Mouse (Mus musculus) hindbrain, embryonic 12.5 days (tissue): ENCODE measurements around the gene Ssr3. TPM values are rescaled to one million over a fixed set of nuclear protein-coding genes. Genes with fewer than 3 reads are reported as not detected.

Experiments
- ATAC-seq: fragments of 200-750 bp; cut with Nextera tagmentation; 2 replicates; pipeline ENCODE4 v1.8.0; 2017; ENCODE audit warnings: moderate TSS enrichment; ENCODE audit not compliant: low FRiP score
- H3K27ac ChIP-seq: fragments of 300-500 bp; sonication (generic); 2 replicates; pipeline ENCODE4 v1.5.1; 2016; ENCODE audit warnings: mild to moderate bottlenecking
- H3K27me3 ChIP-seq: fragments of 300-500 bp; sonication (generic); 2 replicates; pipeline ENCODE4 v1.6.1; 2016; ENCODE audit warnings: mild to moderate bottlenecking
- H3K36me3 ChIP-seq: fragments of 300-500 bp; sonication (generic); 2 replicates; pipeline ENCODE4 v1.6.1; 2016; ENCODE audit warnings: mild to moderate bottlenecking
- H3K4me1 ChIP-seq: fragments of 300-500 bp; sonication (generic); 2 replicates; pipeline ENCODE4 v1.6.1; 2016
- H3K4me2 ChIP-seq: fragments of 300-500 bp; sonication (generic); replicated peaks from 2 replicates; pipeline ENCODE4 v1.6.1; 2016; ENCODE audit warnings: mild to moderate bottlenecking
- H3K4me3 ChIP-seq: fragments of 300-500 bp; sonication (generic); 2 replicates; pipeline ENCODE4 v1.5.1; 2016; ENCODE audit warnings: mild to moderate bottlenecking
- H3K9ac ChIP-seq: fragments of 300-500 bp; sonication (generic); 2 replicates; pipeline ENCODE4 v1.6.1; 2016; ENCODE audit warnings: mild to moderate bottlenecking, moderate library complexity
- H3K9me3 ChIP-seq: fragments of 300-500 bp; sonication (generic); replicated peaks from 2 replicates; pipeline ENCODE4 v1.6.1; 2016; ENCODE audit warnings: mild to moderate bottlenecking
- WGBS: fragments of 180-500 bp; shearing (Covaris S2); methylation state at CpG from one replicate; pipeline ENCODE4 v1.1.7; 2016; 5-methylcytosine and 5-hydroxymethylcytosine counted together
- polyA plus RNA-seq: library from polyadenylated mRNA; unstranded; fragments of >200 nt; fragmentation: Nextera tagmentation; extraction: Ambion mirVana; gene quantifications from 2 replicates; pipeline ENCODE4 v1.2.1, GENCODE M21; 2016

The Ssr3 gene
- polyA plus RNA-seq, 1 experiment from 2014 or later: 211 TPM

DNA sequence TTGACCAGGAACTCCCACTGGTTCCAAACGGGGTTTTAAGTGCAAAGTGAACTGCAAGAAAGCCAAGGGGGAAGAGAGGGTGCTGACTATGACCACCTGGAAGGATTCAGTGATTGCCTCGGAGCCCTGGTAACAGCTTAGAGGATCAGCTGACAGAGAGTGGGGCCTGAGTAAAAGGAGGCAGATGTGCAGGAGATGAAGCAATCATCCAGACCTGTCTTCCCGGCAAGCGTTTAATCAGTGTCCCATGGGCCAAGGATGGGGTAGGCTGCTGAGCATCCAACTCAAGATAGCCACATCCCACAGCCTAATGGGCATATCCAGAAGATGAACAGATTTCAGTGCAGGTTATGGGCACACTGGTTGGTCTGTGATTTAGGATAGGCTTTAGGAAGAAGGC lies 24.5 kb downstream of the Ssr3 start:
- 62% methylated on average over 4 of the region's 4 CpGs for WGBS
- no peaks in the 10 kb centered on the region for H3K27me3 ChIP-seq
- no peak overlapping the region for H3K4me3 ChIP-seq
- no peak overlapping the region for H3K27ac ChIP-seq
- peaks cover 22% of the 10 kb centered on the region for H3K36me3 ChIP-seq
- H3K9me3 ChIP-seq: no peaks in the 10 kb centered on the region
- H3K4me1 ChIP-seq: 0 out of 2 replicates have a peak, but pooled peaks cover 3% of the 10 kb centered on the region
- no peak overlapping the region for H3K4me2 ChIP-seq
- no peak overlapping the region for H3K9ac ChIP-seq
- peak; percentile 58; the same call in 1 of the 2 replicates for ATAC-seq

DNA sequence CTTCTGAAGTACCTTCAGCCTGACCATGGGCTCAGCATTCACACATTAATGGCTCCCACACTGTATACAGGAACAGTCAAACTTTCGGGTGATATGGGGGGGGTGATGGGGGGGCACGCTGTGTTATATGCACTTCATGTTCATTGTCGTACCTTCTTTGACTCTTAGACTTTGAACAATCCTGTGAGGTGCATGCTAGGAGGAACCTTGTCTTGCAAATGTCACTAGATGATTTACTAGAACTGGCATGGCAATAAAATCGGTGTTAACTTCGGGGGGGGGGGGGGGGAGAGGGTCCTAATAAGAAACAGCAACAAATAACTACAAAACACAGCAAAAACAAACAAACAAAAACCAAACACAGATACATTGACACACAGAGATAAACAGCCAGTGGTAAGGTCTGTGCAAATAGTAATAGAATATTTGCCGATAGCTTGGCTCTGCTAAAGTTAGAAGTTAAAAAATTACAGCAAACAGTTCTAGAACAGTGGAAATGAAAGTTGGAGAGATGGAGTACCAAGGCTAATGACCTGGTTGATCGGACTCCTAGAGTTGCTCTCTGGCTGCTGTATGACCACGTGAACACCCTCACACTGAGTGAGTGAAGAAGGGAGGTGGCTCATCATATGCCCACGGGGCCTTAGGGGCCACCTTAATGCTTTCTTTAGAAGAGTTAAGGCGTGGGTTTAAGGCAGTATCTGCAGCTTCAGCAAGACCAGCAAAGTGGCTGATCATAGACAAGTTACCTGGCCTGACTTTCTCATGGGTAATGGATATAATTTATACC lies 26.3 kb downstream of the Ssr3 start:
- Histone ChIP-seq H3K27me3 (no peaks in the 10 kb centered on the region), H3K4me3 (no peak overlapping the region), H3K4me2 (no peak overlapping the region), H3K27ac (no peak overlapping the region), H3K36me3 (peaks cover 8% of the 10 kb centered on the region), H3K9ac (no peak overlapping the region), H3K4me1 (0 out of 2 replicates have a peak, but pooled peaks cover 3% of the 10 kb centered on the region), H3K9me3 (no peaks in the 10 kb centered on the region)
- 90% methylated on average over 10 of the region's 10 CpGs for WGBS
- no peak for ATAC-seq

DNA sequence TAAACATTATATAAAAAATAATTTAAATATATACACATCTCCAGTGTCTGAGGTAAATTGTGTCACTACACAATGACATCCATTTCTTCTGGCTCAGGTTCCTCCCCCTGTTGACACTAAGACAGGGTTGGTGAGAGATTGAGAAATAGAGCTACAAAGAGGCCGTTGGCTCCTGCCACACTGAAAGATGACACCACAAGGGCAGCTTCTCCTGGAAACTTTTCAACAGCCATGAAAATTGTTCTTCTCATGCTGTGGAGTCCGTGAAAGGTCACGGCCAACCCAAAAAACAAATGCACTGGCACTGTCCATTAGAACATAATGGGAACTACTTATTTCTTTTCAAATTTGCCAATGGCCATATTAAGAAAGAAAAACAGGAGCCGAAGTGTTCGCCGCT lies 27.2 kb downstream of the Ssr3 start:
- no peaks in the 10 kb centered on the region for H3K9me3 ChIP-seq
- no peak overlapping the region for H3K4me3 ChIP-seq
- H3K4me2 ChIP-seq: no peak overlapping the region
- 0 out of 2 replicates have a peak, but pooled peaks cover 3% of the 10 kb centered on the region for H3K4me1 ChIP-seq
- ATAC-seq: no peak
- 60% methylated on average over 6 of the region's 6 CpGs for WGBS
- H3K27ac ChIP-seq: no peak overlapping the region
- H3K9ac ChIP-seq: no peak overlapping the region
- peaks cover 5% of the 10 kb centered on the region; the same call in 1 of the 2 replicates for H3K36me3 ChIP-seq
- H3K27me3 ChIP-seq: no peaks in the 10 kb centered on the region

DNA sequence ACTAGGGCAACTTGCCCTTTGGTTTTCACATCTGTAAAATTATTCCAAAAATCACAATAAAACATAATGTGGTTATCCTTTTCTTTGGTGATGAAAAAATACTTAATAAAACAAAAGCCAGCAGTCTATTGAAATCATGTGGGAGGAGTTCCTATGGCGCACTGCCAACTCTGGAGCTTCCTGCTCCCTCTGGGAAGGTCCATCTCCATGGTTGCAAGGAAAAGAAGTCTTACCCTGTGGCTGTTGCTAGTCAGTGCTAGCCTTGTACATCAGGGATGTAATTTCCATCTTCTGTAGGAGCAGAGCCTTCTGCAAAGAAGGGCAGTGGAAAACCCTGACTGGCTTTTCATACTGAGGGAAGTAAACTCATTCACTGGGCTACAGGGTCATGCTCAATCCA lies 29.0 kb downstream of the Ssr3 start:
- H3K9me3 ChIP-seq: no peaks in the 10 kb centered on the region
- H3K9ac ChIP-seq: no peak overlapping the region
- no peak overlapping the region for H3K27ac ChIP-seq
- 84% methylated on average over 1 of the region's 1 CpGs for WGBS
- no peak for ATAC-seq
- H3K27me3 ChIP-seq: no peaks in the 10 kb centered on the region
- no peak overlapping the region for H3K4me2 ChIP-seq
- no peaks in the 10 kb centered on the region for H3K36me3 ChIP-seq
- H3K4me1 ChIP-seq: 0 out of 2 replicates have a peak, but pooled peaks cover 3% of the 10 kb centered on the region
- no peak overlapping the region for H3K4me3 ChIP-seq

DNA sequence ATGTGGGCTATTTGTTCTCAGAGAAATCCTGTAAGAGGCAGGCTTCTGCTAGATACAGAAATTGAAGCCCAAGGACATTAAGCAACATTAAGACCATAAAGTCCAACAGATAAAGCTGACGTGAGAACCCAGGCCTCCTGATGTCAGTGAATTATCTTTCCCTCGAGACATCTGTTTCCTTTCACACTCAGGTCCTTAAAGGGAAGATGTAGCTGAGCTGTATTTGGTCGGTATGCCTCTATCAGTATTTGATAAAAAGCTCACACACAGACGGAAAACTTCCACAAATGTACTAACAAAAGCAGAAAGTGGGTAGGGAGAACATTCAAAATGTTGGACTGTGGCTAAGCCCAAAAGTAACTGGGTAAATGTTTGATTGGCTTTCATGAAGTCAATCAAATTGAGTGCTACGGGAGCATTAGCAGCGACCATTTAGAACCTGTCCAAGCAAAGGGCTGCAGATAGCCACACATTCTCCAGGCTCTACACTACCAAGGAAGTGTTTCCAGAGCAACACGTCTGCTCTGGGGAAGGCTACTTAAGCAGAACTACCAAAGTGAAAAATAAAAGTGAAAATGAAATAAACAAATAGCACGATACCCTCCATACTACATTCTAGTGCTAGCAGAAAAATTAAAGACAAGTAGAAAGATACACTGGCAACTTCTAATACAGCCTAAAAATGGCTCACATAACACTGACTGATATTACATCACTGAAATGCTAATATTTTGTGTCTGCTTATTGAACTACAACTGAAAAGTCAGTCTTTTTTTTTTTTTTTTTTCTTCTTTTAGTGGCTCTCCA lies 32.1 kb downstream of the Ssr3 start:
- WGBS: 82% methylated on average over 8 of the region's 8 CpGs
- ATAC-seq: no peak
- Histone ChIP-seq H3K27me3 (no peaks in the 10 kb centered on the region; the same call in 1 of the 2 replicates), H3K4me2 (no peak overlapping the region), H3K4me3 (no peak overlapping the region), H3K9me3 (no peaks in the 10 kb centered on the region), H3K36me3 (no peaks in the 10 kb centered on the region), H3K4me1 (0 out of 2 replicates have a peak, but pooled peaks cover 3% of the 10 kb centered on the region), H3K27ac (no peak overlapping the region), H3K9ac (no peak overlapping the region)

DNA sequence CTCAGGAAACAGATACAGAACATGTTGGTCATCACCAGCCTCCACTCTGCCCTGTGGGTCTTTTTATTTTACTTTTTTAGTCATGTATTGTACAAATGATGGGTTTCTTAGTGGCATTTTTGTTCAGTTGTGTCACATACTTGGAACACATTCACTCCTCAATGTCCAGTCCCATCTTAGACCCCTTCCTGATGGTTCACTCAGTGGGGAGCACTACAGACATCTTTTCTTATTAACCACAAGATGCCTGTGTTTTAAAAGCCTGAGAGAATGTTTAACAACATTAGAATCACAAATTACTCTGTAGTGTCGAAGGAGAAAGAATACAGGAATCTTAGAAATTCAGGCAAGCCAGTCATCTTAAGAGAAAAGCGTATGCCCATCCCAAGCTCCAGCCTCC lies 33.6 kb downstream of the Ssr3 start:
- no peak overlapping the region for H3K4me2 ChIP-seq
- no peaks in the 10 kb centered on the region for H3K36me3 ChIP-seq
- H3K27ac ChIP-seq: no peak overlapping the region
- H3K27me3 ChIP-seq: no peaks in the 10 kb centered on the region; the same call in 1 of the 2 replicates
- no peak overlapping the region for H3K9ac ChIP-seq
- no peak overlapping the region for H3K4me3 ChIP-seq
- 76% methylated on average over 2 of the region's 2 CpGs for WGBS
- H3K9me3 ChIP-seq: no peaks in the 10 kb centered on the region
- no peak for ATAC-seq
- 0 out of 2 replicates have a peak, but pooled peaks cover 3% of the 10 kb centered on the region for H3K4me1 ChIP-seq

DNA sequence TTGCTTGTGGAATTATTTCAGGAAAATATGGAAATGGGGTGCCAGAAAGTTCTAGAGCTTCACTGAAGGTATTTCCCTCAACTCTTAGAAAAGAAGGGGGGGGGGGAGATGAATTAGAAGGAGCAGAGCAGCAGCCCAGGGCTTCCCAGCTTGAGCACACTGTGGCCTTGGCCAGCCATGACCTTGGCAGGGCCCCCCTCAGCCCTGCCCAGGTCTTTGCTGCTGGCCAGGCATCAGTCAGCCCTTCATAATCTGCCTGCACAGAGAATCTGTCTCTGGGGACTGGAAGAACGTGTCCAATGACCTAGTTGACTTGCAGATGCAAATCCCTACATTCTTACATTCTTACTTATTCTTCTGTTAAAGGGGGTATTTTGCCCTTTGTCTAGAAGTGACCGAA lies 34.1 kb downstream of the Ssr3 start:
- ATAC-seq: no peak
- no peak overlapping the region for H3K4me3 ChIP-seq
- H3K9ac ChIP-seq: no peak overlapping the region
- H3K4me1 ChIP-seq: no peaks in the 10 kb centered on the region
- H3K4me2 ChIP-seq: no peak overlapping the region
- no peaks in the 10 kb centered on the region for H3K36me3 ChIP-seq
- no peaks in the 10 kb centered on the region for H3K9me3 ChIP-seq
- WGBS: 57% methylated on average over 2 of the region's 2 CpGs
- no peaks in the 10 kb centered on the region; the same call in 1 of the 2 replicates for H3K27me3 ChIP-seq
- H3K27ac ChIP-seq: no peak overlapping the region

DNA sequence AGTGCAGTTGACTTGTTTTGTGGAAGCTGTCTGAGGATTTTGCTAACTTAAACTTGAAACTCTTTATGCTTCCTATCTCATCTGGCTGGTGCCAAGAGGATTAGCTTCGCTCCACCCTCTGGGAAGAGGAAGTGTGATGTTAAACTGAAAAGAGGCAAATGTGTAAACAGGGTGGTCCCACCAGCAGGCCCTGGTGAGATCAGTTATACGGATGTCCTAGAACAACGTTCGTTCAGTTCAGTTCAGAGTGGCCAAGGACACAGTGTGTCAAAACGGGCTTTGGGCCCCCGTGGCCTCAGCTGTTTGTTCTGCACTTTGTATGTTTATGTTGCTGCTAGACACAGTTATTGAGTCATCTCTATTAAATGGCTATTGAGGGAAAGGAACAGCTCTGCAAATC lies 36.9 kb downstream of the Ssr3 start:
- H3K27me3 ChIP-seq: no peaks in the 10 kb centered on the region; the same call in 1 of the 2 replicates
- no peak for ATAC-seq
- no peak overlapping the region for H3K9ac ChIP-seq
- H3K4me3 ChIP-seq: no peak overlapping the region
- 80% methylated on average over 6 of the region's 6 CpGs for WGBS
- no peaks in the 10 kb centered on the region for H3K36me3 ChIP-seq
- H3K4me1 ChIP-seq: no peaks in the 10 kb centered on the region
- no peak overlapping the region for H3K27ac ChIP-seq
- H3K4me2 ChIP-seq: no peak overlapping the region
- H3K9me3 ChIP-seq: no peaks in the 10 kb centered on the region

DNA sequence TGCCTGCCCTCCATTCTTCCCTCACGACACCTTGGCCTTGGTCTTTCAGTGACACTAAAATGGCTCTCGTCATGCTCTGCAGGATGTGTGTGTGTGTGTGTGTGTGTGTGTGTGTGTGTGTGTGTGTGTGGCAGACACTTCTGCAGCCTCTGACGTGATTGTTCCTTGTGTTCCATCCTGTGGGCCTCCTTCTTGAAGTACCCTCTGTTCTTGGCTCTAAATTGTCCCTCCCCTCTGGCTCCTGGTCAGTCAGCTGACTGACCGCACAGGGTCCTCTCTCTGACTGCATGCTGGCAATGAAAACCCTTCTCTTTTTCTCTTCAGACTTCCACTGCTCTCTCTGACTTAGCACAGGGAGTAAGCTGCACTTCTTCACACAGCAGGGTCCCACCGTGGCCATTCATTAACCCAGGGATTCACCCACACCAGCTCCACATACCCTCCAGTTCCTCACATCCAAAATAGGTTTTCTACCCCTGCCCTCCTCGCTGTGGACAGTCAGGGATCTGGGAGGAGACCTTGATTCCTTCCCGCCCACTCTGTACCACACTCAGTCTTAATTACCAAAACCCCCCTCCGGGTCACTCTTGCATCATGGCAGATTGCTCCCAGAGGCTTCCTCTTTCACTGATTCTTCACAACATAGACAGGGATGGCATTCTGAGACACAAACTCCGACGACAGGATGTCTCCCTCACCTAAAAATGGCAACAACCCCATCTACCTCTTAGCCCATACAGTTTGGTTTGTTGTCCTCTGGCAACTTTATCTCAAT lies 39.0 kb downstream of the Ssr3 start:
- 74% methylated on average over 10 of the region's 10 CpGs for WGBS
- no peaks in the 10 kb centered on the region; the same call in 1 of the 2 replicates for H3K27me3 ChIP-seq
- no peak overlapping the region for H3K9ac ChIP-seq
- no peak overlapping the region for H3K4me3 ChIP-seq
- no peak overlapping the region for H3K4me2 ChIP-seq
- H3K9me3 ChIP-seq: no peaks in the 10 kb centered on the region
- H3K4me1 ChIP-seq: no peaks in the 10 kb centered on the region
- no peak overlapping the region for H3K27ac ChIP-seq
- ATAC-seq: no peak
- H3K36me3 ChIP-seq: no peaks in the 10 kb centered on the region

DNA sequence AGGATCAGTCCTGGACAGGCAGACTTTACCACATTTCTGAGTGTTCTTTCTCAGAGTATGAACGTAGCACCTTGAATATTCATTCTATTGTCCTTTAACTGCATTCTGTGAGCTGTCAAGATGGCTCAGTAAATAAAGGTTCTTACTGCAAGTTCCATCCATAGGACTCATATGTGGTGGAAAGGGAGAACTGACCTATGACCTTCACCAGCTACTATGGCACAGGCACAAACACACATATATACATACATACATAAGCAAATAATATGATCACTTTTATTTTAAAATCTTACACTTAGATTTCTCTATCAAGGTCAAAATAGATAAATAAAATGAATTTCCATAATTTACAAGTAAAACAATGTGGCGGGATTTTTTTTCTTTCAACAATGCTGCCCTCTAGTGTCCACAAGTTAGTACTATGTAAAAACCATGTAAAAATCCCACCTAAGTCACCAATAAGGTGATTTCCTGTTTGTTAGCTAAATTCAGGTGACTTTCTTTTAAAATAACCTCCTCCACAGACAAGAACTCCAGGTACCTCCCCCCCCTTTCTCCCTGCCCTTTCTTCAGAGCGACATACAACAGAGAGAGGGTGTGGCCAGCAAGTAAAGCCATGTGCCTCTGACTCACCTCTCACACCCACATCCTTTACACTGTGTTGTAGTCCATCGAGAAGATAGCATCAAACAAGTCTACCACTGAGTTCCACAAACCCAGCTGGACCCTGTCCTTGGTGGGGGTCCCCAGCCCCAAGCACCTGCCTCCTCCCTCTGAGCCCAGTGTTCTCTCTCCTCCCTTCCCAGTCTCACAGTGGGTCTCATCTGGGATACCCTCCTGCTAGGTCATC lies 39.9 kb downstream of the Ssr3 start:
- peak; percentile 56 for ATAC-seq
- H3K27ac ChIP-seq: no peak overlapping the region

DNA sequence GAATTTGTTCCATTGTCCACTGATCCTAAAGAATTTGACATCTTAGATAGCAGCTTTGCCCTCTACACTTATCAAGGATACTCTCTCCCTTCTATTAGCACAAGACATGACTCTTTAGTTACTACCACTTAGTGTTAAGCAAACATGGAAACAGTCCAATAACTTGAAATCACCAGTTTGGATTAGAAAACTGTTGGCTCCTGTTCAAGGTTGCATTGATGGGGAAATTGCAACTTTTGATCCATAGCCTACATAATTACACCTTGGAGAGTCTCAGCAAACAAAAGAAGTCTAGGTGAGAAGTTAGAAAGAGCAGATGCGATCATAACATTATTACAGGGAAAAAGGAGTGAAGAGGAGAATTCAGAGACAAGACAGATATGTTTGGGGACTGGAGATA lies 46.2 kb downstream of the Ssr3 start:
- Histone ChIP-seq H3K36me3 (no peaks in the 10 kb centered on the region), H3K27me3 (no peaks in the 10 kb centered on the region), H3K9ac (no peak overlapping the region), H3K4me3 (no peak overlapping the region), H3K9me3 (no peaks in the 10 kb centered on the region), H3K4me2 (no peak overlapping the region), H3K27ac (no peak overlapping the region), H3K4me1 (no peaks in the 10 kb centered on the region)
- WGBS: 100% methylated on average over 1 of the region's 1 CpGs
- ATAC-seq: no peak

More for the DNA sequence above, 39.9 kb downstream of the Ssr3 start:
- no peaks in the 10 kb centered on the region for H3K36me3 ChIP-seq
- no peaks in the 10 kb centered on the region for H3K9me3 ChIP-seq
- H3K4me2 ChIP-seq: no peak overlapping the region
- H3K4me1 ChIP-seq: no peaks in the 10 kb centered on the region
- WGBS: 39% methylated on average over 4 of the region's 4 CpGs
- H3K27me3 ChIP-seq: no peaks in the 10 kb centered on the region; the same call in 1 of the 2 replicates
- no peak overlapping the region for H3K9ac ChIP-seq
- H3K4me3 ChIP-seq: no peak overlapping the region
